Mouse (Mus musculus) neural tube, postnatal 0 days (tissue): ENCODE data around the gene Sirt7. TPM values are rescaled to one million over a fixed set of nuclear protein-coding genes. Genes with fewer than 3 reads are reported as not detected.

Source experiments
- microRNA-seq: library from miRNA; unstranded; fragments of <30 nt; microRNA quantifications from one replicate; pipeline ENCODE4, GENCODE M21; 2016
- polyA plus RNA-seq: library from polyadenylated mRNA; unstranded; fragments of >200 nt; fragmentation: Nextera tagmentation; extraction: Ambion mirVana; gene quantifications from 2 replicates; pipeline ENCODE4 v1.2.1, GENCODE M21; 2015

The Sirt7 gene
- 42.3 and 44.0 TPM in 2 replicates for polyA plus RNA-seq

DNA sequence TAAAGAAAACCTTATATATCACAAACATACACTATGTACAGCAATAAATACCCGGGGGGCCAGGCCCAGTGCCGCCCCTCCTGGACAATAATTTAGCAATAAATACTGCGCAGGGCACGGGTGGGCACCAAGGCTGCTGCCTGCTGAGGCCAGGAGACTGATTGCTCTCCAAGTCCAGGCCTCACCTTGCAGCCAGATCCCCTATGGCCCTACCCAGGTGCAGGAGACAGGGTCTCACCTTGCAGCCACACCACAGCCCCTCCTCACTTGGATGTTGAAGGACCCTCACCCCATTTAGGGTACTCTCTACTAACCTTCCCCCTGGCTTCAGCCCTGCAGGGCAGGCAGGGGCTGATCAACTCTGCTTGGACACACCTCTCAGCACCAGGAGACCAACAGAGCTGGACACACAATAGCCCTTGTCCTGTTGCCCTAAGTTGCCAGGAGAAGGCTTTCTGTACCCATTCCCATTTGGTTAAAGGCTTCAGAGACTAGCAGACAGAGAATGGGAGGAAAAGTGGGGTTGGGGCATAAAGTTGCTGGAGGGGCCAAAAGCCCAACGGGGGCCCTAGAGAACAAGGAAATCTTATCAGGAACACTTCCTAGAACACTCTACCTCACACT is at the start of gene Sirt7:
Gene Sirt7, minus strand, starts transcription at position 89 of the 624 bp plus-strand sequence.

DNA sequence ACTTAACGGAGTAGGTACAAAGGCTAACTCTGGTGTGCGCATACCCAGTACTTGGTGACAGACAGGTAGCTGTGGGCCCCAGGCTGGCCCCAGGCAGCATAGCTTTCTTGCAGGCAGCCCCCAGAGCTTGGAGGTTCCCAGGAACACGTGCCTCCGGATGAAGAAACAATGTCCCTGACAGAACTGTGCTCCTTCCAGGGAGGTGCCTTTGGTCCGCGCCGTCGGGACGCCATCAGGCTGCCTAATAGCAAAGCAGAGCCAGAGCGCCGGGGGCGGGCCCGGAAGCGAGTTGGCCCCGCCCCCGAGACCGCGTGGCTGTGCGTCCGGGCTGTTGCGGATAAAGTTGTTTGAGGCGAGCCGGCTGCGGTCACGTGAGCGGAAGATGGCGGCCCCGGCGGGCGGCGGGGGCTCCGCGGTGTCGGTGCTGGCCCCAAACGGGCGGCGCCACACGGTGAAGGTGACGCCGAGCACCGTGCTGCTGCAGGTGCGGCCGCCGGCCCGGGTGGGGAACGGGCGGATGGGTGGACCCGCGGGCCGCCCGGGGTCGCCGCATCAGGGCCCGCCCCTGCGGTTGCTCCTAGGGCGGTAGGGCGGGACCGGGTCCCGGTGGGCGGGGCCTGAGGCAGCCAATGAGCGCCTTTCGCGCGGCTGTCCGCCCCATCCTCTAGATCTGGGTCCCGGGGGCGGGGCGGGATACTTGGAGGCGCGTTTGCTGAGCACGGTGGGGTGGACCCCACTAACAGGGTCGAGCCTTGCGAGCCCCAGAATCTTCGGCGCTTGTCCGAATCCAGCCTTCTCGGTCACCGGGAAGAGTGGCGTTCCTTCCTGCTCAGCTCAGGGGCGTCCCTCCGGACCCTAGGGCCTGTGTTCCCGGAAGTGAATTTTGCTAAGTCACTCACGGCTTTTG is 47.9 kb upstream of the Sirt7 start, which contains the start of gene Aspscr1:
Gene Aspscr1, plus strand, starts transcription at position 287 of the 907 bp plus-strand sequence.

DNA sequence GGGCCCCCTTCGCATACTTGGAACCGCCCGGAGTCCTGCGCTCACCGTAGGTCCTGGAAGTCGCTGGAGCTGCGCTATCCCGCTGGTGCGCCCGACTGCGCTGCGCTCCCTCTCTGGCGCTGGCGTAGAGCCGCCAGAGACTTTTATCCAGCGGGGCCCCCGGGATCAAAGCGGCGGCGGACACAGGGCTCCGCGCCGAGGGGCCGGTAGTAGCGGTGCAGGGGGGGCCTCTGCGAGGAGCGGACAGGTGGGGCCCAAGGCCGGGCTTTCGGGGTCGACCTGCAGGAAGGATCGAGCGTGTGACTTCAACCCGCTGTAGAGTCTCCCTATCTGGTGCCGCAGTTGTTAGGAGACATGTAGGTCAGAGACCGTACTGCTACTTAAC is 36.0 kb upstream of the Sirt7 start, which contains the start of gene Notum:
Gene Notum, minus strand, starts transcription at position 100 of the 385 bp plus-strand sequence.

DNA sequence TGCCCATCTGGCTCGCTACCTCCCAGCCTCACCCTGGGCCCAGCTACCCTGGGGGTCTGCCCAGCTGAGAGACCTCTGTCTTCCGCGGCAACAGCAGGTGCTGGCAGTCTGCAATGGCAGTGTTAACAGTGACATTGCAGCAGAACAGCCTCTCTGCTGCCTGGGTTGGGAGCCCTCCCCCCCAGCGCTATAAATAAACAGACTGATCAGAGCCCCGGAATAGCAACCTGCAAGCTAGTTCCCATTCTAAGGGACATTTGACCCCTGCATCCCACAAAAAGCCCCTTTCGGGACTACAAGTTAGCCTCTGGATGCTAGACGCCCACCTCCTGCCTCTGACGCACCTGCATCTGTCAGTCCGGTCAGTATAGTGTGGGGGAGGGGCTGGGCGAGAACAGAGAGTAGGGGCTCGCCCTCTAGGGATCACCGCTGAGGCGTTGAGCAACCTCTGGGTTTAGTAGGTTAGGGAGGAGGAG is 23.0 kb upstream of the Sirt7 start, which contains the start of gene Myadml2:
Gene Myadml2, minus strand, starts transcription at position 158 of the 476 bp plus-strand sequence.

DNA sequence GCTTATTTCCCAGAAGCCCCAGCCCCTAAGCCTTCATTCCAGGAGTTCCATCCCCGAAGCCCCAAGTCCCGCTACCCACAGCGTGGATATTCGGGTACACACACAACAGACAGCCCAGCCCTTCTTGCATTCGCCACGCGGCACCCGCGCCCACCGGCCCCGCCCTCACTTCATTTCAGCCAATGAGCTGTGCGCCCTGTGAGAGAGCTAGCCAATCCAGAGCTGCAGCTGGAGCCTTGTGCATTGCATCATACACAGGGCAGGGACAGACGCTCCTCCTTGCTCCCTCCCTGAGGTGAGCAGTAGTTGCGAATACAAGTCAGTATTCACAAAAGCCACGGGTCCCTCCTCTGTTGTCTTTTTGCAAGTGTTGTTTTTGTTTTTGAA is 18.6 kb upstream of the Sirt7 start, which contains the start of gene Pycr1:
Gene Pycr1, minus strand, starts transcription at position 169 of the 387 bp plus-strand sequence.

DNA sequence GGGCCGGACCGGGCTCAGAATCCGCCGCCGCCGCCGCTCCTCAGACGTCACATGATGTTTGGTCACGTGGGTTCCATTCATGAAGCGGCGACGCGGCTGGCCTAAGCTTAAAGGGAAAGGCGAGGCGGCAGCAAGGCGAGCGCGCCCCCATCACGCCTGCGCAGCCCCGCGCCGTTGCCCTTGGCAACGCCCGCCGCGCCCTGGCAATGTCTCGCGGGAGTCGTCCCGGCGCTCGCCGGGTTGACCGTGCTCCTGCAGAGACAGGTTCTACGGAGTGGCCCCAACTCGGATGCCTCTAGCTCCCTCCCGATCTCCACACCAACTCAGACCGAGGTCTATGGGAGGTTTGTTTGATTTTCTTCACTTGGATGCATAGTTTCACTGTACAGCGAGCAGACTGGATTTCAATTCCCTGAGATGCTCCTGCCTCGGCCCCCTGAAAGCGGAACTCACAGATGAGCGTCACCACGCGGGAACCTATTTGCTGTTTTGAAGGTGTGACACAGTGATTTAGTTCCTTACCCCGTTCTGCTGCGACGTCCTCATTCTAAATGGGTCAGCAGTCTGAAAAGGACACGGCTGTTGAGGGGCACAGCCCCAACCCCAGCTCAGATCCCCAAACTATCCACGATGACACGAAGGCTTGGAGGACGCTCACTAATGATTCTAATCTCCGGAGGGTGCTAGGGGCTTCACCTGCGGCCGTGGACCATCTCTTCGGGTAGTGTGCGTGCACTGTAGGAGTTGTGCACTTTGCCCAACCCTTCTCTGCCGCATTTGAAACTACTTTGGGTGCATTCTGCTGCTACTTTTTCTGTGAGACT is 8.7 kb upstream of the Sirt7 start, which contains the start of gene Mafg:
Gene Mafg, minus strand, starts transcription at position 81 of the 824 bp plus-strand sequence.

DNA sequence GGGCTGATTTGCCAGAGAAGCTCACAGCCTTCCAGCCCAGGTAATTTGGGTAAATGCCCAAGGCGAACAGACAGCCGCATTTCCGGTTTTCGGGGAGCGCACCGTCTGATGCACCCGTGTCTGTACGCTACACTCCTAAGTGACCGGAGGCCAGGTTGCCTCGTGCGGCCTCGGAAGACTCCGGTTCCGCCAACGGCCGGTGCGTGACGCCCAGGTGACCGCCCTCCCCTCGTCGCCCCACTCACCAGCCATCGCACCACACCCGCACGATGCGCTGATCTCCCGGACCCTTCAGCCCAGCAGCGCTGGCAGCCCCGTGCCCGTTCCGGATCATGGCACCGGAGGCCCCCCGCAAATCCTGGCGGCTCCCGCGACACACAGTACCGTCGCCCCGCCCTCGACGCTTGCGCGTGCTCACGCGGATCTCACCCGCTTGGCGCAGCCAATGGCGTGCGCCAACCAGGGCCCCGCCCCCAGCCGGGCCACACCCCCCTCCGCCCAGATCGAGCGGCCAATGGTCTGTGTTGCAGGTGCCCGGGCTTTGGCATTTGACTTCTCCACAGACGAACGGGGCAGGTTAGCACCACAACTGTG is 7.4 kb downstream of the Sirt7 start, which contains the start of gene Pcyt2:
Gene Pcyt2, minus strand, starts transcription at position 418 of the 594 bp plus-strand sequence.

DNA sequence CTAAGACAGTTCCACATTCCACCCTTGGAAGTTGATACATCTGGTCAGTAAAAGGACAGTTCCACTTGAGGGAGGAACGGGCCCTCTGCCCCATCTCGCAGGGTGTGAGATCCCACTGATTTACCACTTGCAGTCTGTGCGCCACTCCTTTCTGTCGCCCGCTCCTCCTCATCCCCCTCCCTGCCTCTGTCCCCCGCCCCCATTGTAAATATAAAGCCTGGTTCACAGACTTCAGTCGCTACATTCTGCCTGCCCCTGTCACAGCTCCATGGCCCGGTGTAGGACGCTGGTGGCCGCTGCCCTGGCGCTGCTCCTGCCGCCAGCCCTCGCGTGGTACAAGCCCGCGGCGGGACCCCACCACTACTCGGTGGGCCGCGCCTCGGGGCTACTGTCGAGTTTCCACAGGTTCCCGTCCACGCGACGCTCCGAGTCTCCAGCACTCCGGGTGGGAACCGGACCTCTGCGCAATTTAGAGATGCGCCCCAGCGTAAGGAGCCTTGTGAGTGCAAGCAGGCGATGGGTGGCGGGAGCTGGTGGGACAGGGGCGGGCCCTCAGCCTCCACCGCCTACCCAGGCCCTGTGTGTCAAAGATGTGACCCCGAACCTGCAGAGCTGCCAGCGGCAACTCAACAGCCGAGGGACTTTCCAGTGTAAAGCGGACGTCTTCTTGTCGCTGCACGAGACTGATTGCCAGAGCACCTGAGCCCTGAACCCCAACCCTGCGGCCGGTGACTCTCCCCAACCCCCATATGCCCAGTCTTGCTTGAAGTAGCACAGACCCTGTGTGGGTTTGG is 16.6 kb downstream of the Sirt7 start, which contains the start of gene Npb:
Gene Npb, plus strand, starts transcription at position 237 of the 794 bp plus-strand sequence.

DNA sequence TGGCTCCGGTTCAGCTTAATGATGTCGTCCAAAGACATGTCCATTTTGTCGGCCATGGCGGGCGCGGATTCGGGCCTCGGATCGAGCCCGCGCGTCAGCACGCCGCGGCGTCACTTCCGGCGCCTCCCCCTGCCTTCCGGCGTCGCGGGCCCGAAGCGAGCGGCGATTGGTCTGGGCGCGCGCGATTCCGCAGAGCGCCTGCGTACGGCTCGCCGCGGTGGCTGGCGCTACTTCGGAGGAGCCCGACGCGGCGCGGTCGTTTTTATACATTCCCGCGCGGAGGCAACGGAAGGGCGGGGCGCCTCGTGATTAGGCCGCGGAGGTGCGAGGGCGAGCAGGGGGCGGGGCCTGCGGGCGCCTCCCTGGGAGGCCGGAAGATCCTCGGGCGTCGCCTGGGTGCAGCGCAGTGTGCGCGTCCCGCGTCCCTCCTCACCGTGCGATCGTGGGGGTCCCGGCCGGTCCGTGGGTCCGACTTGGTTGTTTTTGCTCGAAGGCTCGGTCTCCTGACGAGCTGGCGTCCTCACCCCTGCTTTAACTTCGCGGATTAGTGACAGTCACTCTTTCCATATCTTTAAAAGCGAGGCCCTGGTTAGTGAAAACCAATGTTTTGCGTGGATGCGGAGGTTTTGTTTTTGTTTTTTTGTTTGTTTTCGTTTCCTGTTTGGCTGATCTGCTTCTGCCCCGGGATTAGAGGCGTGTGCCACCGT is 26.6 kb downstream of the Sirt7 start, which contains the start of the genes Alyref and Anapc11:
Gene Alyref, minus strand, starts transcription at position 83 of the 707 bp plus-strand sequence.
Gene Anapc11, plus strand, starts transcription at position 139 of the 707 bp plus-strand sequence.

DNA sequence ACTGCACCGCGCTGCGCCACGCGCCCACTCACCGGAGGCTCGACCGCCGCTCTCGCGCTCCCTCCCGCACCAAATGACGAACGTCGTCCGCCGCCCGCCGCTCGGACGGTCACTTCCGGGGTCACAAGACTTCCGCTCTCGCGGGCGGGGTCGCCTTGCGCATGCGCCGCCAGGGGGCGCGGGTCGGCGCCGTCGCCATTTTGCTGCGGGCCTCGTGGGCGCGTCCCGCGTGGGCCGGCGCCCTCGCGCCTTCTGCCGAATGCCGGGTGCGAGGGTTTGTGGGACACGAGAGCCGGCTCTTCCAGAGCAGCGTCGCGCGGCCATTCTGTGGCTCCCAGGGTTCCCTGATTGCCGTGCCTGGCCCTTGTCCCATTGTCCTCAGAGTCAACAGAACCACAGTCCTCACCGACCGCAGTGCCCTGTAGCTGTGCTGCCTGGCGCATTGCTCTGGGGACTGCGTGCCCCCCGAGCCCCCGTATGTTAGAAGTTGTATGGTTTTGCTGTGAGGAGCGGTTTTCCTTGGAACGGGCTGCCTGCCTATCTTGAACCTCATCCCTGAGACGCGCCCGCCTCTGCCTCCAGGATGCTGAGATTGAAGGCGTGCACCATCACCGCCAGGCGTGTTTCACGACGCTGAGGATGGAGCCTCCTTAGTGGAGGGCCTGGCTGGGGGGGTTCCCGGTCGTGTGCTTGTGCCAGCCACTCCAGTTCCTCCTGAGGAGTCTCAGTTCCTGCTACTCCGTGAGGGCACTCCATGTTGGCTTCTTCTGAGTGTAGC is 43.4 kb downstream of the Sirt7 start, which contains the start of gene Arhgdia:
Gene Arhgdia, minus strand, starts transcription at position 135 of the 778 bp plus-strand sequence.

DNA sequence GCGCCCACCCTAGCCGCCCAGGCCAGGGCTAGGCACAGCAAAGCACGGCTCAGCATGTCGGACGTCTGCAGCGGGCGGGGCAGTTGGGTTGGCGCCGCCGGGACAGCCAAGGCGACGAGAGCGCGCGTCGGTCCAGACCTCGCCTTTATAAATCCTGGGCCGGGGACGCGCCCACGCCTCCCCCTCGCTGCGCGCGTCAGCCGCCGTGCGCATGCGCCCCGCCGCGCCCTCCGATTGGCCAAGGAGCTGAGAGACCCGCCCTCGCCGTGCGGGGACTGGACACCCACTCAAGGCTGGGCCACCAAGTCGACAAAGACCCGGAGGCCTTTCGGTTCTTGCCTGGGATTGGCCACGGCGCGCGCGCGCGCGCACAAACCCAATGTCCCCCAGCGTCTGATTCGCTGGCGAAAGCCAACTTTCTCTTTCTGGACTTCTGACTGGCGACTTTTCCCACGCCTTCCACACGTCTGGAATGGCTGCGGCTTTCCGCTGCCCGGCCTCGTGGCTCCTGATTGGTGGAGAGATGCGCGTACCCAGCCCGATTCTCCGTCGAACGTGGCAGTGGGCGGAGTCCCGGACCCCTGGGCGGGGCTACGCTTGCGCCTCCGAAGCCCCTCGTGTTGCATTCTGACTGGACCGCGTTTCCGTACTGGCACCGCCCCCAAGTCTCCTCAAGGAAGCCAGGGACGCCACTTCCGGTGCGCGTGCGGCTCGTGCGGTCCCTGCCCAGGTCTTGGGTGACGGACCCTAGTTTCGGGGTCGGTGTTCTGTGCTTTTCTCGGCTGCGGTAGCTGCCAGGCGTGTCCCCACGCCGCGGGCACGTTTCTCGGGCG is 52.1 kb downstream of the Sirt7 start, which contains the start of gene P4hb:
Gene P4hb, minus strand, starts transcription at position 502 of the 833 bp plus-strand sequence.

Small RNA genes lying within 50 kb of the gene (microRNA-seq; reads per million reads assigned to microRNA genes)
- 1.2 reads per million for gene Mir6936

Other genes with a start within 250 kb of the Sirt7 start
- 55.9 and 70.0 TPM in 2 replicates for gene Faap100, start 246.5 kb downstream of the Sirt7 start, polyA plus RNA-seq
- gene Nploc4, start 187.5 kb downstream of the Sirt7 start, polyA plus RNA-seq = 25.7 and 27.7 TPM in 2 replicates
- gene Tspan10, start 182.6 kb downstream of the Sirt7 start, polyA plus RNA-seq = not detected in 2 replicates
- 0.15 TPM in 1 of 2 replicates, not detected in the other for gene Pde6g, start 171.7 kb downstream of the Sirt7 start, polyA plus RNA-seq
- gene Oxld1, start 167.2 kb downstream of the Sirt7 start, polyA plus RNA-seq = 15.1 and 15.8 TPM in 2 replicates
- 16.5 and 23.4 TPM in 2 replicates for gene Ccdc137, start 167.1 kb downstream of the Sirt7 start, polyA plus RNA-seq
- 86.7 and 89.4 TPM in 2 replicates for gene Arl16, start 157.6 kb downstream of the Sirt7 start, polyA plus RNA-seq
- gene Mrpl12, start 140.6 kb downstream of the Sirt7 start, polyA plus RNA-seq = 156 and 163 TPM in 2 replicates
- gene Slc25a10, start 133.4 kb downstream of the Sirt7 start, polyA plus RNA-seq = 29.1 and 32.5 TPM in 2 replicates
- 0.29 and 0.30 TPM in 2 replicates for gene Gcgr, start 94.5 kb downstream of the Sirt7 start, polyA plus RNA-seq
- 238 and 259 TPM in 2 replicates for gene Mcrip1, start 75.5 kb downstream of the Sirt7 start, polyA plus RNA-seq
- gene Ppp1r27, start 74.1 kb downstream of the Sirt7 start, polyA plus RNA-seq = not detected in 2 replicates
- 213 and 228 TPM in 2 replicates for gene P4hb, start 52.0 kb downstream of the Sirt7 start, polyA plus RNA-seq
- gene Arhgdia, start 43.6 kb downstream of the Sirt7 start, polyA plus RNA-seq = 444 and 484 TPM in 2 replicates
- gene Alyref, start 26.9 kb downstream of the Sirt7 start, polyA plus RNA-seq = 163 and 172 TPM in 2 replicates
- 220 and 225 TPM in 2 replicates for gene Anapc11, start 26.8 kb downstream of the Sirt7 start, polyA plus RNA-seq
- 1.8 and 3.2 TPM in 2 replicates for gene Npb, start 16.8 kb downstream of the Sirt7 start, polyA plus RNA-seq
- 162 and 185 TPM in 2 replicates for gene Pcyt2, start 7.3 kb downstream of the Sirt7 start, polyA plus RNA-seq
- 47.6 and 50.2 TPM in 2 replicates for gene Mafg, start 8.4 kb upstream of the Sirt7 start, polyA plus RNA-seq
- 8.8 and 9.5 TPM in 2 replicates for gene Pycr1, start 18.5 kb upstream of the Sirt7 start, polyA plus RNA-seq
- gene Myadml2, start 22.9 kb upstream of the Sirt7 start, polyA plus RNA-seq = 1.6 and 2.8 TPM in 2 replicates
- 13.9 and 15.4 TPM in 2 replicates for gene Notum, start 35.9 kb upstream of the Sirt7 start, polyA plus RNA-seq
- gene Aspscr1, start 47.7 kb upstream of the Sirt7 start, polyA plus RNA-seq = 134 and 150 TPM in 2 replicates
- 103 and 104 TPM in 2 replicates for gene Cenpx, start 88.5 kb upstream of the Sirt7 start, polyA plus RNA-seq
- 45.3 and 62.8 TPM in 2 replicates for gene Lrrc45, start 88.7 kb upstream of the Sirt7 start, polyA plus RNA-seq
- gene Rac3, start 96.2 kb upstream of the Sirt7 start, polyA plus RNA-seq = 617 and 689 TPM in 2 replicates
- gene Dcxr, start 102.0 kb upstream of the Sirt7 start, polyA plus RNA-seq = 25.0 and 27.0 TPM in 2 replicates
- gene Cbr2, start 106.9 kb upstream of the Sirt7 start, polyA plus RNA-seq = 4.1 and 4.5 TPM in 2 replicates
- gene Hmga1b, start 137.6 kb upstream of the Sirt7 start, polyA plus RNA-seq = 1.8 and 2.9 TPM in 2 replicates
- 98.9 and 123 TPM in 2 replicates for gene Rfng, start 159.0 kb upstream of the Sirt7 start, polyA plus RNA-seq
- 236 and 269 TPM in 2 replicates for gene Gps1, start 159.0 kb upstream of the Sirt7 start, polyA plus RNA-seq
- gene Dus1l, start 171.2 kb upstream of the Sirt7 start, polyA plus RNA-seq = 34.8 and 41.7 TPM in 2 replicates
- gene Fasn, start 199.3 kb upstream of the Sirt7 start, polyA plus RNA-seq = 47.3 and 79.1 TPM in 2 replicates